Mouse (Mus musculus): ENCODE data around the gene Washc3. TPM values are rescaled to one million over a fixed set of nuclear protein-coding genes. Genes with fewer than 3 reads are reported as not detected.

Washc3 gene
- 62.8 and 64.1 TPM in 2 replicates for polyA plus RNA-seq (2015; fragmentation: Nextera tagmentation; extraction: Ambion mirVana)

DNA sequence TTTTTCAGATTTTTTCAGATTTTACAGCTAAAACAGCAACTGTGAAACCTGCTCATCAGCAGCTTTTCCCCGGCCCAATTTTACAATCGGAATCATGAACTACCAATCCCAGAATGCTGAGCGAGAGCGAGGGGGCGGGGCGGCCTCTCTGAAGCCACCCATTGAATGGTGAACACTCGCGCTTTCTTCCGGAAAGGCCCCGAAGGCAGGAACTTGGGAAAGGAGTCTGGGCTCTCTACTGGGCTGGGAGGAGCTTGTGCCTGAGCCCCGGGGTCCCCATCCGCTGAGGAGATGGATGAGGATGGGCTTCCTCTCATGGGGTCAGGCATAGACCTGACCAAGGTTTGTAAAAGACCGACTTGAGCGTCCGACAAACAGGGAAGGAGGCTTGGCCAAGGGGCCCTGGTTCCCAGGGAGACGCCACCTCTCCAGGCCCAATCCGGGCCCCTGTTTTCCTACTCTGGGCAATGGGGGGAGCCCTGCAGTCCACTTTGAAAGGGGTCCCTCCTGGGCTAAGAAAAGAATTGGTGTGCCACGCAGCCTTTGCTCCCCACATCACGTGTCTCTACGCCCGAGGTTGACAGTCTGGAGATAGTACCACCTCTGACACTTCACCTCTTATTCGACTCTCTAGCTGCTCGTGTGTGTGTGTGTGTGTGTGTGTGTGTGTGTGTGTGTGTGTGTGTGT is at the start of gene Washc3:
Gene Washc3, plus strand, starts transcription at position 143 of the 688 bp plus-strand sequence.
- Histone ChIP-seq H3K4me1 (no peaks in the 10 kb centered on the region), H3K4me3 (replicated peaks) (peak within 1 kb of the TSS; percentile 69), H3K9me3 (no peaks in the 10 kb centered on the region), H3K9ac (peak within 1 kb of the TSS; percentile 54; the same call in 1 of the 2 replicates), H3K36me3 (peaks cover 6% of the 10 kb centered on the region), H3K4me2 (peak within 1 kb of the TSS; percentile 69), H3K27ac (peak within 1 kb of the TSS; percentile 78), H3K27me3 (replicated peaks) (no peaks in the 10 kb centered on the region)
- peak; percentile 97 for ATAC-seq (ENCODE audit: insufficient read depth, low FRiP score, low read depth)
- 2% methylated on average over 23 of the region's 23 CpGs for WGBS

DNA sequence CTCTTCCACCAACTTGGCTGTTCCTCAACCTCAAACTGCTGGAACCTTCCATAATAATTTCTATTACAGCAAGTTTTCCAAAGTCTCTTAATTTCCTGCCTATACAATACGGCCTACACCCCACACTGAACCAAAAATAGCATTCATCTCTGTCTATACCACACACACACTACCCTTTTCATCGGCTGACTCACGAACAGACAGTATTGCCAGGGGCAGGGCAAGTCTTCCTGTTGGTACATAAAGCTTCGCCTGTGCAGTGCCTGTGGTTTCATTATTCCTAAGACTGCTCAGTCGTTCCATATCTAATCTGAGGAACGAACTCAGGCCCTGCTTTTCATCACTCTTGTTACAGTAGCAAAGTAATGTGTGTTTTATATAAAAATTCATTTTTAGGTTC is 49.2 kb upstream of the Washc3 start:
- no peak overlapping the region for H3K4me2 ChIP-seq
- no peaks in the 10 kb centered on the region for H3K4me1 ChIP-seq
- H3K27me3 ChIP-seq (replicated peaks) = no peaks in the 10 kb centered on the region
- peaks cover 10% of the 10 kb centered on the region; the same call in 1 of the 2 replicates for H3K36me3 ChIP-seq
- no peaks in the 10 kb centered on the region for H3K9me3 ChIP-seq
- H3K27ac ChIP-seq = no peak overlapping the region
- ATAC-seq (ENCODE audit: insufficient read depth, low FRiP score, low read depth) = no peak
- no peak overlapping the region for H3K9ac ChIP-seq
- 81% methylated on average over 6 of the region's 6 CpGs for WGBS
- H3K4me3 ChIP-seq (replicated peaks) = no peak overlapping the region

DNA sequence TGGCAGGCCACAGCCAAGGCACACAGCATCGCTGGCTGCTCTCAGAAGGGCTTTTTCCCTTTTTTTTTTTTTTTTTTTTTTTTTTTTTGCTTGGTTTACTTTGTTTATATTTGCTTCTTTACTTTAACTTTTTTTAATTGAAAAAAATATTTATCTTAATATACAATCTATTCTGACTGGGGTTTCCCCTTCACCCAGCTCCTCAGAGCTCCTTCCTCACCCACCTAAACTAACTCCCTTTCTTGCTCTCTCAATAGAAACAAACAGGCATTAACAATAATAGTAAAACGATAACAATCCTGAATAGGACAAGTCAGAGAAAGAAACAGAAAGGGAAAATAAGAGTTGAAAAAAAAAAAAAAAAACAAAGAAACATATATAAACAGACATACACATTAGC is 38.8 kb upstream of the Washc3 start:
- Histone ChIP-seq H3K4me1 (no peaks in the 10 kb centered on the region), H3K4me3 (replicated peaks) (no peak overlapping the region), H3K9ac (no peak overlapping the region), H3K4me2 (no peak overlapping the region), H3K27me3 (replicated peaks) (no peaks in the 10 kb centered on the region), H3K9me3 (no peaks in the 10 kb centered on the region), H3K36me3 (peaks cover 15% of the 10 kb centered on the region), H3K27ac (no peak overlapping the region)
- 91% methylated on average over 2 of the region's 2 CpGs for WGBS
- no peak for ATAC-seq (ENCODE audit: insufficient read depth, low FRiP score, low read depth)

DNA sequence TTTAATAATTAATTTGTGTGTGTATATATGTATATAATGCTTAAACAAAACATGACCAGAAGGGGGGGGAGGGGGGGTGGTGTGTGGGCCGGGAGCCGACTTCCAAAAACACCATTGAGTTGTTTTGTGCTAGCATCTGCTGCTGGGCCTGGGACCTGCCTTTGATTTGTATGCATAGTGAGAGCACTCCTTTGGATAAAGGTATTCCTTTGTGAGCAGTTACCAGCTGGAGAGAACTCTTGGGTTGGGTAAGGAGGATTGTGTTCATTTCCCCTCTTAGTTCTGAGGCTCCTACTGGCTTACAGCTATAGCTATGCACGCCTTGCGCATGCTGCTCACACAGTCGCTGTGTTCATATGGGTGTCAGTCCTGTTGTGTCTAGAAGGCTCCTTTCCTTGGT is 38.2 kb upstream of the Washc3 start:
- WGBS = 95% methylated on average over 5 of the region's 5 CpGs
- Histone ChIP-seq H3K27me3 (replicated peaks) (no peaks in the 10 kb centered on the region), H3K36me3 (peaks cover 15% of the 10 kb centered on the region), H3K4me1 (no peaks in the 10 kb centered on the region), H3K9me3 (no peaks in the 10 kb centered on the region), H3K4me3 (replicated peaks) (no peak overlapping the region), H3K4me2 (no peak overlapping the region), H3K9ac (no peak overlapping the region), H3K27ac (no peak overlapping the region)
- no peak for ATAC-seq (ENCODE audit: insufficient read depth, low FRiP score, low read depth)

DNA sequence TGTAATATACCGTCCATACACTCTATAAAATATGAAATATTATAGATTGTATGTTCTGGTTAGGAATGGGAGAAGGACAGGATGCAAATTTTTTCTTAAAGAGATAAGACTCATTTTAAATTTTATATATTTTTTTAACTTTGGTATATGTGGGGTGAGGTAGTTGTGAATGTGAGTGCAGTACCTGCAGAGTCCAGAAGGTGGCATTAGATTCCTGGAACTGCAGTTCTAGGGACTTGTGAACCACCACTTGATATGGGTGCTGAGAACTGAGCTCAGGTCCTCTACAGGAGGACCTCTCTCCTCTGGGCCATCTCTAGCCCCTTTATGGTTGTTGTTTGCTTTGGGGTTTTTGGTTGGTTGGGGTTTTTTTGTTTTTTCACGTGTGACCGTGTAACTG is 34.7 kb upstream of the Washc3 start:
- Histone ChIP-seq H3K4me3 (replicated peaks) (no peak overlapping the region), H3K9me3 (no peaks in the 10 kb centered on the region), H3K36me3 (peaks cover 9% of the 10 kb centered on the region), H3K9ac (no peak overlapping the region), H3K4me1 (no peaks in the 10 kb centered on the region), H3K27ac (no peak overlapping the region), H3K4me2 (no peak overlapping the region), H3K27me3 (replicated peaks) (no peaks in the 10 kb centered on the region)
- WGBS = 97% methylated on average over 3 of the region's 3 CpGs
- no peak for ATAC-seq (ENCODE audit: insufficient read depth, low FRiP score, low read depth)

DNA sequence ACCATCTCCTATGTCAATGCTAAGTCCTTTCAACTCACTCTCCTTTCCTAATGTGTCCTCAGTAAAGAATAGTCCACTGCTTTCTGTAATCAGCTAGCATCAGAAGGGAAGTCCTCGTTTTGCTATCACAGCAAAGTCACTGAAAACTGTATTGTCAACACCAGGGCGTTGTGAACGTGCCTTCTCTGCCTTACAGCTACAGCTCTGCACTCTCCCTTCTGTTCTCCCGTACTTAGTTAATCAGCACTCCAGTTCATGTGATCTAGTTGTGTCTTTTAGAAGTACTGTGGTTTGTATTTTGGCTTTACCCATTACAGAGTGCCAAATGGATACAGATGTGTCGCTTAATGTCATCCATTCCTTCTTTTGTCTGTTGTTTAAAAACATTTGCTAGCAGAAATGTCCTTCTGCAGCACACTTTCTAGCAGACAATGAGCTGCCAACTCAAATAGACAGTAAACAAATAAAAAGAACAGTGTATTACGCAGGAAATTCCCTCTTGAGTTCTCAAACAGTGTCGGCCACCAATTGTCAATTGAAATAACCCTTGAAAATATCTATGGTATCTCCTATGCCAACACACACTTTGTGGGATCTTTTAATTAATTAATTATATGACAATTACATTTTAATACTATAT is 33.3 kb upstream of the Washc3 start:
- H3K4me2 ChIP-seq = no peak overlapping the region
- no peak for ATAC-seq (ENCODE audit: insufficient read depth, low FRiP score, low read depth)
- peaks cover 4% of the 10 kb centered on the region for H3K36me3 ChIP-seq
- WGBS = 72% methylated on average over 7 of the region's 7 CpGs
- no peaks in the 10 kb centered on the region for H3K9me3 ChIP-seq
- H3K9ac ChIP-seq = no peak overlapping the region
- H3K4me3 ChIP-seq (replicated peaks) = no peak overlapping the region
- H3K27me3 ChIP-seq (replicated peaks) = no peaks in the 10 kb centered on the region
- no peak overlapping the region for H3K27ac ChIP-seq
- no peaks in the 10 kb centered on the region for H3K4me1 ChIP-seq

DNA sequence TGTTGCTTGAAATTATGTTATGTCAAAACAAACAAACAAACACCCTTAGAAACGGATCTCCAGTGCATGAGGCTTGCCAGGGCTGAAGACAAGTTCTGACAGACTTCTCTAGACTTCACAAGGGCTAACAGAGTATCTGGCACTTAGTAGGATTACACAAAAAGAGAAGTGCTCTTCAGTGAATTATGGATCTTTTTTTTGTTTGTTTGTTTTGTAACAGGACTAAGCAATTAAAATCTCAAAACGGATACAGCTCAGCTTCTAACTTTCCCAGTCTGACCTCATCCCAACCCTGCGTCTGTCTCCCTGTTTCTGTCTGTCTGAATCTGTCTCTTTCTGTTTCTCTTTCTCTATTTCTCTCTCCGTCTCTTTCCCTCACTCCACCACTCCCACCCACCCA is 352 bp upstream of the Washc3 start:
- no peak overlapping the region for H3K27ac ChIP-seq
- WGBS = 8% methylated on average over 4 of the region's 4 CpGs
- no peak overlapping the region for H3K9ac ChIP-seq
- peaks cover 6% of the 10 kb centered on the region for H3K36me3 ChIP-seq
- ATAC-seq (ENCODE audit: insufficient read depth, low FRiP score, low read depth) = peak; percentile 42
- H3K9me3 ChIP-seq = no peaks in the 10 kb centered on the region
- H3K4me3 ChIP-seq (replicated peaks) = peak overlapping the region; percentile 69
- H3K4me1 ChIP-seq = no peaks in the 10 kb centered on the region
- no peaks in the 10 kb centered on the region for H3K27me3 ChIP-seq (replicated peaks)
- H3K4me2 ChIP-seq = peak overlapping the region; percentile 69; the same call in 1 of the 2 replicates

DNA sequence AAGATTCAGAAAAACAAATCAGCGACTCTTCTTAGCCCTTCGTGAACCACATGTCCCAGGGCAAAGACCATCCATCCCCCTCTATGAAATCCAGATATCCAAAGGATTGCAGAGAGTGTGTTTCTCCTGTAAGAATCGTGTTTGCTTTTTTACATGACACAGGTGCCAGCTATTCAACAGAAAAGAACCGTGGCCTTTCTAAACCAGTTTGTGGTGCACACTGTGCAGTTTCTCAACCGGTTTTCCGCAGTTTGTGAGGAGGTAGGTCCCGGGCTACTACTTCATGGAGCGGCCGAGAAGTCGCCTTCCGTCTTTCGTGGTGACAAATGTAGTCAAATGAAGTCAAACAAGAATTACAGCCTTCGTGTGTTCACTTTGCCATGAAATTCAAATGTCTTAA is 757 bp downstream of the Washc3 start:
- WGBS = 64% methylated on average over 13 of the region's 13 CpGs
- H3K36me3 ChIP-seq = peaks cover 6% of the 10 kb centered on the region
- H3K4me3 ChIP-seq (replicated peaks) = peak overlapping the region; percentile 69
- peak overlapping the region; percentile 54; the same call in 1 of the 2 replicates for H3K9ac ChIP-seq
- H3K4me2 ChIP-seq = peak overlapping the region; percentile 69
- no peaks in the 10 kb centered on the region for H3K9me3 ChIP-seq
- no peak for ATAC-seq (ENCODE audit: insufficient read depth, low FRiP score, low read depth)
- H3K27me3 ChIP-seq (replicated peaks) = no peaks in the 10 kb centered on the region
- peak overlapping the region; percentile 78; the same call in 1 of the 2 replicates for H3K27ac ChIP-seq
- H3K4me1 ChIP-seq = no peaks in the 10 kb centered on the region

DNA sequence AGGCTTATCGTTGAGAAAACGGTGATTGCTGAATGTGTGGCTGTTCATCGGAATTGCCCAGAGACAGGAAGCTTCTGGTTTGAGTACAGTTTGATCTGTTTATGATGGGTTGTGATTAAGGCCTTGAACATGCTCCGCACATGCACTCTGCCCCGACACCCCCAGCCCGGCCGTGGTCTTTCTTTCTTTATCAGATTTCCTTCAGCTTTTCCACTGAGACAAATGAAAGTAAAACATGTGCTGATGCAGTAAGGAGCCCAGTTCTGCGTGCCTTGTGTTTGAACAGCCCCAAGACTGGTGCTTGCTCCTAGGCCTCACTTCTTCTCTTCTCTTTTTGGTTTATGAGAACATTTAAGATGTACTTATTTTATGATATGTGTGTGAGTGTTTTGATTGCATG is 1.7 kb downstream of the Washc3 start:
- H3K27me3 ChIP-seq (replicated peaks) = no peaks in the 10 kb centered on the region
- no peak overlapping the region for H3K9ac ChIP-seq
- peaks cover 6% of the 10 kb centered on the region for H3K36me3 ChIP-seq
- no peaks in the 10 kb centered on the region for H3K4me1 ChIP-seq
- WGBS = 84% methylated on average over 8 of the region's 8 CpGs
- ATAC-seq (ENCODE audit: insufficient read depth, low FRiP score, low read depth) = no peak
- H3K27ac ChIP-seq = no peak overlapping the region
- H3K4me2 ChIP-seq = no peak overlapping the region
- no peak overlapping the region for H3K4me3 ChIP-seq (replicated peaks)
- H3K9me3 ChIP-seq = no peaks in the 10 kb centered on the region

DNA sequence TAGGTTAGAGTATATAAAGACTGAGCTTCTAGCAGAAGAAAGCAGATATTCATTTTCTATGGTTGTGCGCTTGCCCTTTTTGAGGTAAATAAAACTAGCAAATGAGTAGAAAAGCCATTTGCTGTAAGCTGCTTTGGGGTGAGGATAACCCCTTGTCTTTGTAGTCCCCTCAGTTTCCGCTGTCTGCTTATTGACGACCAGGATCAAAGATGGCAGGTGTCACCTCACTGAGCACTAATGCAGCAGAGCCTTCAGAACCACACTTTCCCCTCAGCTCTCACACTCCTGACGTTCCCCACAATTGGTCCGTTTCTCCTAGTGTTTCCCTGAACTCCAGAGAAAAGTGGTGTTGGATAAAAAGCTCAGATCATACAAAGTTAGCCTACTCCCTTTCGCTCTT is 2.3 kb downstream of the Washc3 start:
- H3K4me2 ChIP-seq = no peak overlapping the region
- H3K27me3 ChIP-seq (replicated peaks) = no peaks in the 10 kb centered on the region
- no peaks in the 10 kb centered on the region for H3K9me3 ChIP-seq
- H3K27ac ChIP-seq = no peak overlapping the region
- H3K9ac ChIP-seq = no peak overlapping the region
- H3K4me3 ChIP-seq (replicated peaks) = no peak overlapping the region
- H3K4me1 ChIP-seq = no peaks in the 10 kb centered on the region
- peaks cover 6% of the 10 kb centered on the region for H3K36me3 ChIP-seq
- no peak for ATAC-seq (ENCODE audit: insufficient read depth, low FRiP score, low read depth)
- WGBS = 91% methylated on average over 6 of the region's 6 CpGs

DNA sequence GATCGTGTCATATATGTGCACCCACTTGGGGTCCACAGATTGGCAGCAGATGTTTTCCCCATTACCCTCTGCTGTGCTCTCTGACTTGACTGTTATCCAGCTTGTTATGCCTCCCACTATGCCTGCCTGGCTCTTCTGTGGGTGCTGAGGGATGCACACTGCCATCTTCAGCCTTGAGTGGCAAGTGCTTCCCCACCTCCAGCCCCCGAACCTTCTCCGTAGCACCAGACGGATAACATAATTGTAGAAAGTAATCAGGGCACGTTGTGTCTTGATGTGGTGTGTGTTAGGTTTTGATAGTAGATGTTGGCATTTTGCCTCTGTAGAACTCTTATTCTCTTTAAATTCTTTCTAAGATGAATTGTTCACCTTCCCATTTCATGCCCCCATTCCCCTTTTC is 11.8 kb downstream of the Washc3 start:
- H3K9ac ChIP-seq = no peak overlapping the region
- H3K27me3 ChIP-seq (replicated peaks) = no peaks in the 10 kb centered on the region
- no peak overlapping the region for H3K4me2 ChIP-seq
- no peak overlapping the region for H3K4me3 ChIP-seq (replicated peaks)
- H3K36me3 ChIP-seq = no peaks in the 10 kb centered on the region
- no peak for ATAC-seq (ENCODE audit: insufficient read depth, low FRiP score, low read depth)
- H3K9me3 ChIP-seq = no peaks in the 10 kb centered on the region
- no peak overlapping the region for H3K27ac ChIP-seq
- WGBS = 84% methylated on average over 5 of the region's 5 CpGs
- H3K4me1 ChIP-seq = no peaks in the 10 kb centered on the region

DNA sequence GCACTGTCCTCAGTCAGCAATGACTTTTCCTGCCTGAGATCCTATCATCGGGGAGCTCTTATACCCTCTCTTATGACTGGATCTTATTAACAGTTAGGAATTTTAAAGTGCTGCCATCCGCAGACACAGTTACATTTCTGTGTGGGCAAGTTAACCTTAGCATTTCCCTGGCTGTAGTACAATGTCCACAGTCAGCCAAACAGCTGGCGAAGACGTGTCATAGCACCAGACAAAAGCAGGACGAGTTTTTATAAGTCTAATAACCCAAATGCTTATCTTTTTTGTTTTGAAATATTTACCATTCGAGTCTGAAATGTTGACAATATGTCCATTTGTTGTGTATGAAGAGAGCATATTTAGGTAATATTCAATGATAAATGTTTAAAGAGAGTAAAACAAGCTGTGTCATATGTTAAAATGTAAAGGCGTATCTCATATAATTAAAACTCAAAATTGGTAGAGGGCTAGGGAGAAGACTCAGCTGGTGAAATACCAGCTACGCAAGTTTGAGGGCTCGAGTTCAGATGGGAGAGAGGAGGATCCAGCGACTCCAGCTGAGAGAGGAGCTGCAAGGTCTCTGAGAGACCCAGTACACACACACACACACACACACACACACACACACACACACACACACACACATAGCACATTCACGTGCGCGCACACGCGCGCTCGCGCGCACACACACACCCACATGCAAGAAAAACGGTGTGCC is 14.1 kb downstream of the Washc3 start:
- 0 out of 2 replicates have a peak, but pooled peaks cover 7% of the 10 kb centered on the region for H3K36me3 ChIP-seq
- no peaks in the 10 kb centered on the region for H3K9me3 ChIP-seq
- H3K9ac ChIP-seq = no peak overlapping the region
- no peak for ATAC-seq (ENCODE audit: insufficient read depth, low FRiP score, low read depth)
- H3K4me3 ChIP-seq (replicated peaks) = no peak overlapping the region
- no peak overlapping the region for H3K27ac ChIP-seq
- no peaks in the 10 kb centered on the region for H3K27me3 ChIP-seq (replicated peaks)
- H3K4me2 ChIP-seq = no peak overlapping the region
- H3K4me1 ChIP-seq = no peaks in the 10 kb centered on the region
- 76% methylated on average over 20 of the region's 20 CpGs for WGBS
